Mouse (Mus musculus): ENCODE results near the gene Hsd11b1.

DNA sequence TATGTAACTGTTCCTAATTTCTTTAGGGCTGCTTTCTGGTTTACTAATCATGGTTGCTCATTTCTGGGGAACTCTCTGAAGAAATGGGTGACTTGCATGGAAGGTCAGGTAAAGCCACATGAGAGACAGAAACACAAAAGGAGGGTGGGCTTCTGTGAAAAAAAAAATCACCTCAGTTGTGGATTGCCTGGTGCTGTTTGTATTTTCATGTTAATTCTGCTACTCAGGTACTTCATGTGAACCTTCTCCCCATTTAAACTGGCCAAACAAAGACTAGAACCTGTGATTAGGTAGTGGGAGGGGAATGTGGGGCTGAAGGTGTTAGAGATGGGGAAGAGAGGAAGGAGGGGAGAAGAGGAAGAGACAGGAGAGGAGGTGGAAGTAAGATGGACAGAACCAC is 1.9 kb upstream of the Hsd11b1 start:
- no peak for TF ChIP-seq CTCF (IDR thresholded peaks at IDR 0.05; ENCODE audit: extremely low read depth, insufficient read length, insufficient replicate concordance, low read depth, low read length)
- TF ChIP-seq POLR2A (IDR thresholded peaks at IDR 0.05; ENCODE audit: low read depth, low read length): no peak
